Mouse (Mus musculus): ENCODE results near the gene Sdc1. TPM values are rescaled to one million over a fixed set of nuclear protein-coding genes. Genes with fewer than 3 reads are reported as not detected.
A peak's percentile ranks its signal among the peaks of the same experiment; 100 is the strongest.

Sdc1 gene
- polyA plus RNA-seq (2015; fragmentation: Nextera tagmentation; extraction: Ambion mirVana), result 102 and 109 TPM in 2 replicates

- peak within 1 kb of the TSS; percentile 81 for H3K27ac ChIP-seq (ENCODE audit: low read length)
- no peaks in the 10 kb centered on the region for H3K36me3 ChIP-seq (ENCODE audit: control insufficient read depth, insufficient read depth, low read length)
- peaks cover 16% of the 10 kb centered on the region for H3K4me1 ChIP-seq (ENCODE audit: control insufficient read depth, insufficient read depth, low read length)
- H3K9me3 ChIP-seq (ENCODE audit: control insufficient read depth, low read length), result no peaks in the 10 kb centered on the region
- ATAC-seq, result peak; percentile 92
- peak within 1 kb of the TSS; percentile 95 for H3K4me2 ChIP-seq (ENCODE audit: low read depth, low read length)
- peak within 1 kb of the TSS; percentile 94 for H3K9ac ChIP-seq (ENCODE audit: low read depth, low read length)
- WGBS, result under 1% methylated on average over 66 of the region's 67 CpGs
- H3K27me3 ChIP-seq (replicated peaks; ENCODE audit: control insufficient read depth, insufficient read depth, low read length), result no peaks in the 10 kb centered on the region
- H3K4me3 ChIP-seq (ENCODE audit: low read length), result peak within 1 kb of the TSS; percentile 76
Observed at GRCm38 (mm10) chr12:8770946-8771843, at the start of gene Sdc1. Gene Sdc1 (plus strand): TSS chr12:8771323.

GRCm38 (mm10) chr12:8726890-8727289, 44.2 kb upstream of the Sdc1 start:
- Histone ChIP-seq H3K4me1 (ENCODE audit: control insufficient read depth, insufficient read depth, low read length) (no peaks in the 10 kb centered on the region), H3K9ac (ENCODE audit: low read depth, low read length) (no peak overlapping the region), H3K27me3 (replicated peaks; ENCODE audit: control insufficient read depth, insufficient read depth, low read length) (no peaks in the 10 kb centered on the region), H3K36me3 (ENCODE audit: control insufficient read depth, insufficient read depth, low read length) (peaks cover 7% of the 10 kb centered on the region; the same call in 1 of the 2 replicates), H3K9me3 (ENCODE audit: control insufficient read depth, low read length) (no peaks in the 10 kb centered on the region), H3K4me2 (ENCODE audit: low read depth, low read length) (no peak overlapping the region), H3K4me3 (ENCODE audit: low read length) (no peak overlapping the region), H3K27ac (ENCODE audit: low read length) (no peak overlapping the region)
- no peak for ATAC-seq
- WGBS, result 59% methylated on average over 1 of the region's 1 CpGs

- Histone ChIP-seq H3K4me2 (ENCODE audit: low read depth, low read length) (no peak overlapping the region), H3K4me3 (ENCODE audit: low read length) (no peak overlapping the region), H3K4me1 (ENCODE audit: control insufficient read depth, insufficient read depth, low read length) (no peaks in the 10 kb centered on the region), H3K27ac (ENCODE audit: low read length) (no peak overlapping the region), H3K27me3 (replicated peaks; ENCODE audit: control insufficient read depth, insufficient read depth, low read length) (no peaks in the 10 kb centered on the region), H3K9me3 (ENCODE audit: control insufficient read depth, low read length) (no peaks in the 10 kb centered on the region), H3K36me3 (ENCODE audit: control insufficient read depth, insufficient read depth, low read length) (peaks cover 7% of the 10 kb centered on the region; the same call in 1 of the 2 replicates), H3K9ac (ENCODE audit: low read depth, low read length) (no peak overlapping the region)
- ATAC-seq, result no peak
- 66% methylated on average over 2 of the region's 2 CpGs for WGBS
Observed at GRCm38 (mm10) chr12:8728739-8729138, 42.4 kb upstream of the Sdc1 start.

GRCm38 (mm10) chr12:8753654-8754053, 17.5 kb upstream of the Sdc1 start:
- no peak for ATAC-seq
- H3K27ac ChIP-seq (ENCODE audit: low read length), result no peak overlapping the region
- 0 out of 2 replicates have a peak, but pooled peaks cover 4% of the 10 kb centered on the region for H3K9me3 ChIP-seq (ENCODE audit: control insufficient read depth, low read length)
- no peak overlapping the region for H3K4me3 ChIP-seq (ENCODE audit: low read length)
- no peak overlapping the region for H3K4me2 ChIP-seq (ENCODE audit: low read depth, low read length)
- H3K9ac ChIP-seq (ENCODE audit: low read depth, low read length), result no peak overlapping the region
- H3K36me3 ChIP-seq (ENCODE audit: control insufficient read depth, insufficient read depth, low read length), result peaks cover 9% of the 10 kb centered on the region; the same call in 1 of the 2 replicates
- WGBS, result 95% methylated on average over 2 of the region's 2 CpGs
- no peaks in the 10 kb centered on the region; the same call in 1 of the 2 replicates for H3K4me1 ChIP-seq (ENCODE audit: control insufficient read depth, insufficient read depth, low read length)
- no peaks in the 10 kb centered on the region for H3K27me3 ChIP-seq (replicated peaks; ENCODE audit: control insufficient read depth, insufficient read depth, low read length)

GRCm38 (mm10) chr12:8754116-8754515, 17.0 kb upstream of the Sdc1 start:
- no peak for ATAC-seq
- 82% methylated on average over 4 of the region's 4 CpGs for WGBS
- Histone ChIP-seq H3K27me3 (replicated peaks; ENCODE audit: control insufficient read depth, insufficient read depth, low read length) (no peaks in the 10 kb centered on the region), H3K36me3 (ENCODE audit: control insufficient read depth, insufficient read depth, low read length) (peaks cover 9% of the 10 kb centered on the region; the same call in 1 of the 2 replicates), H3K9ac (ENCODE audit: low read depth, low read length) (no peak overlapping the region), H3K4me1 (ENCODE audit: control insufficient read depth, insufficient read depth, low read length) (no peaks in the 10 kb centered on the region; the same call in 1 of the 2 replicates), H3K4me3 (ENCODE audit: low read length) (no peak overlapping the region), H3K9me3 (ENCODE audit: control insufficient read depth, low read length) (0 out of 2 replicates have a peak, but pooled peaks cover 4% of the 10 kb centered on the region), H3K4me2 (ENCODE audit: low read depth, low read length) (no peak overlapping the region), H3K27ac (ENCODE audit: low read length) (no peak overlapping the region)

GRCm38 (mm10) chr12:8758029-8758428, 13.1 kb upstream of the Sdc1 start:
- Histone ChIP-seq H3K36me3 (ENCODE audit: control insufficient read depth, insufficient read depth, low read length) (peaks cover 9% of the 10 kb centered on the region; the same call in 1 of the 2 replicates), H3K9ac (ENCODE audit: low read depth, low read length) (no peak overlapping the region), H3K27ac (ENCODE audit: low read length) (no peak overlapping the region), H3K4me2 (ENCODE audit: low read depth, low read length) (no peak overlapping the region), H3K9me3 (ENCODE audit: control insufficient read depth, low read length) (0 out of 2 replicates have a peak, but pooled peaks cover 4% of the 10 kb centered on the region), H3K4me3 (ENCODE audit: low read length) (no peak overlapping the region), H3K4me1 (ENCODE audit: control insufficient read depth, insufficient read depth, low read length) (peaks cover 6% of the 10 kb centered on the region), H3K27me3 (replicated peaks; ENCODE audit: control insufficient read depth, insufficient read depth, low read length) (no peaks in the 10 kb centered on the region)
- WGBS, result 98% methylated on average over 3 of the region's 3 CpGs
- no peak for ATAC-seq

- peak; percentile 80 for ATAC-seq
- WGBS, result 51% methylated on average over 4 of the region's 4 CpGs
- Histone ChIP-seq H3K36me3 (ENCODE audit: control insufficient read depth, insufficient read depth, low read length) (peaks cover 6% of the 10 kb centered on the region; the same call in 1 of the 2 replicates), H3K4me2 (ENCODE audit: low read depth, low read length) (no peak overlapping the region), H3K4me3 (ENCODE audit: low read length) (no peak overlapping the region), H3K27ac (ENCODE audit: low read length) (0 out of 2 replicates have a peak overlapping the region, but pooled peaks have one; percentile 14), H3K9ac (ENCODE audit: low read depth, low read length) (no peak overlapping the region), H3K4me1 (ENCODE audit: control insufficient read depth, insufficient read depth, low read length) (peaks cover 6% of the 10 kb centered on the region), H3K27me3 (replicated peaks; ENCODE audit: control insufficient read depth, insufficient read depth, low read length) (no peaks in the 10 kb centered on the region), H3K9me3 (ENCODE audit: control insufficient read depth, low read length) (0 out of 2 replicates have a peak, but pooled peaks cover 4% of the 10 kb centered on the region)
Observed at GRCm38 (mm10) chr12:8759115-8759514, 12.0 kb upstream of the Sdc1 start.

GRCm38 (mm10) chr12:8759779-8760178, 11.3 kb upstream of the Sdc1 start:
- peak overlapping the region; percentile 29; the same call in 1 of the 2 replicates for H3K27ac ChIP-seq (ENCODE audit: low read length)
- WGBS, result 88% methylated on average over 6 of the region's 6 CpGs

GRCm38 (mm10) chr12:8760561-8760960, 10.6 kb upstream of the Sdc1 start:
- ATAC-seq, result peak; percentile 11
- H3K9ac ChIP-seq (ENCODE audit: low read depth, low read length), result no peak overlapping the region
- H3K4me1 ChIP-seq (ENCODE audit: control insufficient read depth, insufficient read depth, low read length), result peaks cover 6% of the 10 kb centered on the region
- H3K27me3 ChIP-seq (replicated peaks; ENCODE audit: control insufficient read depth, insufficient read depth, low read length), result no peaks in the 10 kb centered on the region
- H3K36me3 ChIP-seq (ENCODE audit: control insufficient read depth, insufficient read depth, low read length), result peaks cover 3% of the 10 kb centered on the region; the same call in 1 of the 2 replicates
- no peak overlapping the region for H3K4me2 ChIP-seq (ENCODE audit: low read depth, low read length)
- no peak overlapping the region for H3K27ac ChIP-seq (ENCODE audit: low read length)
- H3K4me3 ChIP-seq (ENCODE audit: low read length), result no peak overlapping the region
- H3K9me3 ChIP-seq (ENCODE audit: control insufficient read depth, low read length), result 0 out of 2 replicates have a peak, but pooled peaks cover 4% of the 10 kb centered on the region
- 60% methylated on average over 6 of the region's 6 CpGs for WGBS

More at GRCm38 (mm10) chr12:8759779-8760178, 11.3 kb upstream of the Sdc1 start:
- Histone ChIP-seq H3K9me3 (ENCODE audit: control insufficient read depth, low read length) (0 out of 2 replicates have a peak, but pooled peaks cover 4% of the 10 kb centered on the region), H3K4me1 (ENCODE audit: control insufficient read depth, insufficient read depth, low read length) (peaks cover 6% of the 10 kb centered on the region), H3K9ac (ENCODE audit: low read depth, low read length) (no peak overlapping the region), H3K4me3 (ENCODE audit: low read length) (no peak overlapping the region), H3K27me3 (replicated peaks; ENCODE audit: control insufficient read depth, insufficient read depth, low read length) (no peaks in the 10 kb centered on the region), H3K36me3 (ENCODE audit: control insufficient read depth, insufficient read depth, low read length) (peaks cover 6% of the 10 kb centered on the region; the same call in 1 of the 2 replicates), H3K4me2 (ENCODE audit: low read depth, low read length) (no peak overlapping the region)
- ATAC-seq, result no peak
